Mouse (Mus musculus): ENCODE measurements at regions not wholly inside any gene's neighbourhood (a gene's known extent, or its start where the extent isn't known, plus 50 kb on each side); places are given as distances from the start of the nearest gene placed in this dataset.

- WGBS, result 86% methylated on average over 12 of the region's 12 CpGs
- Histone ChIP-seq H3K9ac (no peak overlapping the region), H3K4me2 (no peak overlapping the region), H3K4me3 (replicated peaks) (no peak overlapping the region), H3K4me1 (no peaks in the 10 kb centered on the region), H3K36me3 (no peaks in the 10 kb centered on the region), H3K27me3 (no peaks in the 10 kb centered on the region), H3K27ac (no peak overlapping the region), H3K9me3 (replicated peaks) (no peaks in the 10 kb centered on the region)
- ATAC-seq (replicated peaks; ENCODE audit: low FRiP score), result no peak
Observed at GRCm38 (mm10) chr8:109249256-109249655, 244.6 kb upstream of the Pmfbp1 start.

- Histone ChIP-seq H3K4me2 (no peak overlapping the region), H3K9ac (no peak overlapping the region), H3K4me3 (replicated peaks) (no peak overlapping the region), H3K4me1 (no peaks in the 10 kb centered on the region), H3K36me3 (no peaks in the 10 kb centered on the region), H3K9me3 (replicated peaks) (no peaks in the 10 kb centered on the region), H3K27me3 (no peaks in the 10 kb centered on the region), H3K27ac (no peak overlapping the region)
- WGBS, result 87% methylated on average over 9 of the region's 9 CpGs
- no peak for ATAC-seq (replicated peaks; ENCODE audit: low FRiP score)
Observed at GRCm38 (mm10) chr8:109249691-109250090, 244.1 kb upstream of the Pmfbp1 start.

GRCm38 (mm10) chr8:109250551-109250950 is 243.3 kb upstream of the Pmfbp1 start:
- Histone ChIP-seq H3K36me3 (no peaks in the 10 kb centered on the region), H3K27me3 (no peaks in the 10 kb centered on the region), H3K9me3 (replicated peaks) (no peaks in the 10 kb centered on the region; the same call in 1 of the 2 replicates), H3K9ac (no peak overlapping the region), H3K4me3 (replicated peaks) (no peak overlapping the region), H3K4me2 (no peak overlapping the region), H3K27ac (no peak overlapping the region), H3K4me1 (no peaks in the 10 kb centered on the region)
- no peak for ATAC-seq (replicated peaks; ENCODE audit: low FRiP score)
- WGBS, result 86% methylated on average over 8 of the region's 8 CpGs

- Histone ChIP-seq H3K4me2 (no peak overlapping the region), H3K27me3 (no peaks in the 10 kb centered on the region), H3K9me3 (replicated peaks) (no peaks in the 10 kb centered on the region; the same call in 1 of the 2 replicates), H3K4me3 (replicated peaks) (no peak overlapping the region), H3K27ac (no peak overlapping the region), H3K9ac (no peak overlapping the region), H3K36me3 (no peaks in the 10 kb centered on the region), H3K4me1 (no peaks in the 10 kb centered on the region)
- no peak for ATAC-seq (replicated peaks; ENCODE audit: low FRiP score)
- WGBS, result 78% methylated on average over 24 of the region's 24 CpGs
Observed at GRCm38 (mm10) chr8:109251360-109251798, 242.4 kb upstream of the Pmfbp1 start.

GRCm38 (mm10) chr8:109252404-109252803 is 241.4 kb upstream of the Pmfbp1 start:
- no peak overlapping the region for H3K27ac ChIP-seq
- no peaks in the 10 kb centered on the region for H3K27me3 ChIP-seq
- H3K4me1 ChIP-seq, result no peaks in the 10 kb centered on the region
- H3K4me2 ChIP-seq, result no peak overlapping the region
- no peaks in the 10 kb centered on the region for H3K36me3 ChIP-seq
- no peak overlapping the region for H3K9ac ChIP-seq
- no peaks in the 10 kb centered on the region; the same call in 1 of the 2 replicates for H3K9me3 ChIP-seq (replicated peaks)
- H3K4me3 ChIP-seq (replicated peaks), result no peak overlapping the region
- no peak for ATAC-seq (replicated peaks; ENCODE audit: low FRiP score)
- 77% methylated on average over 4 of the region's 4 CpGs for WGBS

GRCm38 (mm10) chr8:109279129-109279528 is 214.7 kb upstream of the Pmfbp1 start:
- no peaks in the 10 kb centered on the region for H3K27me3 ChIP-seq
- H3K4me2 ChIP-seq, result no peak overlapping the region
- H3K27ac ChIP-seq, result no peak overlapping the region
- no peak for ATAC-seq (replicated peaks; ENCODE audit: low FRiP score)
- no peaks in the 10 kb centered on the region for H3K4me1 ChIP-seq
- no peak overlapping the region for H3K4me3 ChIP-seq (replicated peaks)
- H3K36me3 ChIP-seq, result no peaks in the 10 kb centered on the region
- WGBS, result 17% methylated on average over 5 of the region's 5 CpGs
- H3K9me3 ChIP-seq (replicated peaks), result no peaks in the 10 kb centered on the region
- no peak overlapping the region for H3K9ac ChIP-seq

- Histone ChIP-seq H3K4me1 (no peaks in the 10 kb centered on the region), H3K4me2 (no peak overlapping the region), H3K9ac (no peak overlapping the region), H3K4me3 (replicated peaks) (no peak overlapping the region), H3K27me3 (no peaks in the 10 kb centered on the region), H3K9me3 (replicated peaks) (no peaks in the 10 kb centered on the region), H3K36me3 (no peaks in the 10 kb centered on the region), H3K27ac (no peak overlapping the region)
- no peak for ATAC-seq (replicated peaks; ENCODE audit: low FRiP score)
- WGBS, result 90% methylated on average over 2 of the region's 2 CpGs
Observed at GRCm38 (mm10) chr8:109280540-109280939, 213.3 kb upstream of the Pmfbp1 start.

GRCm38 (mm10) chr8:109281598-109281997 is 212.2 kb upstream of the Pmfbp1 start:
- no peak overlapping the region for H3K27ac ChIP-seq
- no peak overlapping the region for H3K9ac ChIP-seq
- ATAC-seq (replicated peaks; ENCODE audit: low FRiP score), result no peak
- H3K9me3 ChIP-seq (replicated peaks), result no peaks in the 10 kb centered on the region
- H3K27me3 ChIP-seq, result no peaks in the 10 kb centered on the region
- no peaks in the 10 kb centered on the region for H3K4me1 ChIP-seq
- WGBS, result 71% methylated on average over 10 of the region's 10 CpGs
- H3K4me3 ChIP-seq (replicated peaks), result no peak overlapping the region
- H3K36me3 ChIP-seq, result no peaks in the 10 kb centered on the region
- no peak overlapping the region for H3K4me2 ChIP-seq

- H3K9ac ChIP-seq, result no peak overlapping the region
- no peaks in the 10 kb centered on the region for H3K27me3 ChIP-seq
- H3K36me3 ChIP-seq, result no peaks in the 10 kb centered on the region
- ATAC-seq (replicated peaks; ENCODE audit: low FRiP score), result no peak
- WGBS, result 66% methylated on average over 17 of the region's 17 CpGs
- H3K4me2 ChIP-seq, result no peak overlapping the region
- H3K4me3 ChIP-seq (replicated peaks), result no peak overlapping the region
- 0 out of 2 replicates have a peak, but pooled peaks cover 3% of the 10 kb centered on the region for H3K9me3 ChIP-seq (replicated peaks)
- H3K4me1 ChIP-seq, result peaks cover 26% of the 10 kb centered on the region
- no peak overlapping the region for H3K27ac ChIP-seq
Observed at GRCm38 (mm10) chr8:109310670-109311386, 183.0 kb upstream of the Pmfbp1 start.

- WGBS, result 34% methylated on average over 17 of the region's 17 CpGs
- Histone ChIP-seq H3K4me1 (peaks cover 26% of the 10 kb centered on the region), H3K4me2 (peak overlapping the region; percentile 35), H3K27me3 (no peaks in the 10 kb centered on the region), H3K4me3 (replicated peaks) (no peak overlapping the region), H3K36me3 (no peaks in the 10 kb centered on the region), H3K9ac (no peak overlapping the region), H3K27ac (no peak overlapping the region), H3K9me3 (replicated peaks) (0 out of 2 replicates have a peak, but pooled peaks cover 3% of the 10 kb centered on the region)
- ATAC-seq (replicated peaks; ENCODE audit: low FRiP score), result no peak
Observed at GRCm38 (mm10) chr8:109311484-109312210, 182.2 kb upstream of the Pmfbp1 start.

- Histone ChIP-seq H3K27ac (0 out of 2 replicates have a peak overlapping the region, but pooled peaks have one; percentile 18), H3K9me3 (replicated peaks) (0 out of 2 replicates have a peak, but pooled peaks cover 3% of the 10 kb centered on the region), H3K27me3 (no peaks in the 10 kb centered on the region), H3K4me3 (replicated peaks) (no peak overlapping the region), H3K4me2 (no peak overlapping the region), H3K9ac (no peak overlapping the region), H3K4me1 (peaks cover 26% of the 10 kb centered on the region), H3K36me3 (no peaks in the 10 kb centered on the region)
- ATAC-seq (replicated peaks; ENCODE audit: low FRiP score), result peak; percentile 69
- WGBS, result 11% methylated on average over 8 of the region's 8 CpGs
Observed at GRCm38 (mm10) chr8:109312731-109313130, 181.1 kb upstream of the Pmfbp1 start.

- no peak for ATAC-seq (replicated peaks; ENCODE audit: low FRiP score)
- no peak overlapping the region for H3K4me2 ChIP-seq
- H3K36me3 ChIP-seq, result no peaks in the 10 kb centered on the region
- no peak overlapping the region for H3K27ac ChIP-seq
- H3K27me3 ChIP-seq, result peaks cover 7% of the 10 kb centered on the region; the same call in 1 of the 2 replicates
- WGBS, result 72% methylated on average over 11 of the region's 11 CpGs
- H3K9ac ChIP-seq, result no peak overlapping the region
- peaks cover 11% of the 10 kb centered on the region for H3K4me1 ChIP-seq
- H3K9me3 ChIP-seq (replicated peaks), result no peaks in the 10 kb centered on the region
- no peak overlapping the region for H3K4me3 ChIP-seq (replicated peaks)
Observed at GRCm38 (mm10) chr8:109320955-109321354, 172.9 kb upstream of the Pmfbp1 start.

All from kidney, embryonic 15.5 days (tissue).